Mouse (Mus musculus) thymus, adult 2 months (tissue): Measurements from ENCODE around the gene Ccdc88c.

Experiments used
- CTCF ChIP-seq: fragments of 200-500 bp; IDR thresholded peaks from 2 replicates; pipeline ENCODE4 v1.5.1; 2012; ENCODE audit warnings: mild to moderate bottlenecking, control low read depth, low read length, moderate library complexity, borderline replicate concordance; ENCODE audit not compliant: control insufficient read depth, poor library complexity, insufficient read depth; ENCODE audit errors: extremely low read depth
- POLR2A ChIP-seq: fragments of 200-500 bp; IDR thresholded peaks from 2 replicates; pipeline ENCODE4 v1.6.1; 2012; ENCODE audit warnings: mild to moderate bottlenecking, low read length, control low read depth, moderate library complexity; ENCODE audit not compliant: control insufficient read depth, poor library complexity, insufficient read depth; ENCODE audit errors: extremely low read depth

DNA sequence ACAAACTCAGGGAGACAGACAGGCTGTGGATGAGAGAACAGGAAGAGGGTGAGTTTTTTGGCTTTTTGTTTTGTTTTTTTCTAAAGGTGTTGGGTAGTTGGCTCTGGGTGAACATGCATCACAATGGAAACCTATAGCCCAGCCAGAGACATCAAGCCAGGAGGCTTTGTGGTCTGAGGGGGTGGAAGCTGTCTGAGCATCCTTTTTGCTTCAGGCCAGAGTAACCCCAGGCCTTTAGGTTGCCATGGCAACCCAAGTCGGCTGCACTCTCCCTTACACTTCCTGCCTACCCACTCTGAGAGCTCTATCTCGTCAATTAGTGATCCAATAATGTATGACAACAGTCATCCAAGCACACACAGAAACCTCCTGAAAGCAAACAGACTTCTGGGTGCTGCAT lies 133.4 kb downstream of the Ccdc88c start:
- TF ChIP-seq POLR2A (no peak), CTCF (no peak)
